Mouse (Mus musculus) liver, postnatal 0 days (tissue): ENCODE data around the gene Cyp11a1.

ENCODE experiments used
- CTCF ChIP-seq: sonication (generic); IDR thresholded peaks from 2 replicates; pipeline ENCODE4 v1.5.1; 2016; ENCODE audit warnings: antibody characterized with exemption, low read depth
- EP300 ChIP-seq: IDR thresholded peaks from 2 replicates; pipeline ENCODE4 v1.6.1; 2016; ENCODE audit warnings: antibody characterized with exemption, low read depth, mild to moderate bottlenecking

GRCm38 (mm10) chr9:57992781-57993591, 13.2 kb upstream of the Cyp11a1 start:
- TF ChIP-seq EP300 = no peak
- no peak for TF ChIP-seq CTCF
